Mouse (Mus musculus): ENCODE measurements around the gene Pnpla1. TPM values are rescaled to one million over a fixed set of nuclear protein-coding genes. Genes with fewer than 3 reads are reported as not detected.

The Pnpla1 gene
- not detected for polyA plus RNA-seq (2015; fragmentation: Illumina TruSeq; extraction: RNeasy Lipid Tissue Mini Kit (QIAGEN cat#74804); ENCODE audit: insufficient read depth, low read depth, low replicate concordance)

DNA sequence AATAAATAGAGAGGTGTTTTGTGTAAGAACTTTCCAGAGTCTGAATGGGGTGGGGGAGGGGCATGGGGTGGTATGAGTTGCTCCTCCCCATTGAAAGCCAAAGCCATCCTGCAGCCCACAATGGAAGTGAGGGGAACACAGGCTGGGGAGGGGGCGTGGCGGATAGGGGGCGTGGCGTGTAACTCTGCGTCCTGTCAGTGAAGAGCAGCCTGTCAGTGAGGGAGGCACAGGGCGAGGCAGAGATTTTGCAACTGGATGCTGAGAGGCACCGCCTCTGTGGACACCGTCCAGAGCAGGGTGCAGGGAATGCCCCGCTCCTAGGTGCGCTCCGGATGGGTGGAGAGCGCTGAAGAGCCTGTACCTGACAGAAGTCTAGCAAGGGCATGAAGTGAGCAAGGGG, at the start of gene Pnpla1:
Gene Pnpla1 (plus strand): TSS at position 207 of the 400 bp plus-strand sequence.

DNA sequence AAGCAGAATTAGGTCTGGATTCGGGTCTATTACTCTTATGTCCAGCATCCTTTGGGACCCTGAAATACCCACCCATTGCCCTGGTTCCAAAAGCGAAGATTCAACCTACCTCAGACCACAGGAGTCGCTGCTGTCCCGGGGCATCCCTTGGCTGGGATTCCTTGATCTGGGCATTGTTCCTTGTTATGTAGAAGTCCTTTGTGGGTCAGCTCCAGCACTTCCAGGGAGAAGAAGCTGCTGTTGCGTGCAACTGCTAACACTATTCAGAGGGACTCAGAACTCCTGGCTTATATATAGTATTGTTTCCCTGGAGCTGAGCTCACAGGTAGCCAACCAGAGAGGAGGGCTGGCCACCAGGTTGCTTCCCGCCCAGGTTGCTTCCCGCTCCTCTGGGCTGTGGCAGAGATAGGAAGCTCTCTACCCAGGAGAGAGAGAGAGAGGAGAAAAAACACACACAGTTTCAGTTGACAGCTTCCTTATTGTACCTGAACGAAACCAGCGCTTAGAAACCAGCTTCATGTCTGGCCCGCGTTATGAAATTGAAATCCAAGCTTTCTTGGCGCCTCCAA, 56.9 kb downstream of the Pnpla1 start, which contains the start of gene 4930539E08Rik:
Gene 4930539E08Rik (minus strand): TSS at position 265 of the 569 bp plus-strand sequence.

Other genes starting within 250 kb of the Pnpla1 start
- 28.9 TPM for gene Srpk1, start 235.7 kb upstream of the Pnpla1 start, polyA plus RNA-seq (2015; fragmentation: Illumina TruSeq; extraction: RNeasy Lipid Tissue Mini Kit (QIAGEN cat#74804); ENCODE audit: insufficient read depth, low read depth, low replicate concordance)
- not detected for gene Slc26a8, start 168.2 kb upstream of the Pnpla1 start, polyA plus RNA-seq (2015; fragmentation: Illumina TruSeq; extraction: RNeasy Lipid Tissue Mini Kit (QIAGEN cat#74804); ENCODE audit: insufficient read depth, low read depth, low replicate concordance)
- gene Mapk14, start 167.1 kb upstream of the Pnpla1 start, polyA plus RNA-seq (2015; fragmentation: Illumina TruSeq; extraction: RNeasy Lipid Tissue Mini Kit (QIAGEN cat#74804); ENCODE audit: insufficient read depth, low read depth, low replicate concordance): 17.4 TPM
- not detected for gene AC170998.1, start 132.3 kb upstream of the Pnpla1 start, polyA plus RNA-seq (2015; fragmentation: Illumina TruSeq; extraction: RNeasy Lipid Tissue Mini Kit (QIAGEN cat#74804); ENCODE audit: insufficient read depth, low read depth, low replicate concordance)
- gene Mapk13, start 89.1 kb upstream of the Pnpla1 start, polyA plus RNA-seq (2015; fragmentation: Illumina TruSeq; extraction: RNeasy Lipid Tissue Mini Kit (QIAGEN cat#74804); ENCODE audit: insufficient read depth, low read depth, low replicate concordance): 5.8 TPM
- gene Brpf3, start 57.3 kb upstream of the Pnpla1 start, polyA plus RNA-seq (2015; fragmentation: Illumina TruSeq; extraction: RNeasy Lipid Tissue Mini Kit (QIAGEN cat#74804); ENCODE audit: insufficient read depth, low read depth, low replicate concordance): 15.3 TPM
- gene 4930539E08Rik, start 56.9 kb downstream of the Pnpla1 start, polyA plus RNA-seq (2015; fragmentation: Illumina TruSeq; extraction: RNeasy Lipid Tissue Mini Kit (QIAGEN cat#74804); ENCODE audit: insufficient read depth, low read depth, low replicate concordance): not detected
- gene Pxt1, start 85.4 kb downstream of the Pnpla1 start, polyA plus RNA-seq (2015; fragmentation: Illumina TruSeq; extraction: RNeasy Lipid Tissue Mini Kit (QIAGEN cat#74804); ENCODE audit: insufficient read depth, low read depth, low replicate concordance): not detected
- gene Kctd20, start 93.5 kb downstream of the Pnpla1 start, polyA plus RNA-seq (2015; fragmentation: Illumina TruSeq; extraction: RNeasy Lipid Tissue Mini Kit (QIAGEN cat#74804); ENCODE audit: insufficient read depth, low read depth, low replicate concordance): 12.1 TPM
- 37.7 TPM for gene Stk38, start 149.6 kb downstream of the Pnpla1 start, polyA plus RNA-seq (2015; fragmentation: Illumina TruSeq; extraction: RNeasy Lipid Tissue Mini Kit (QIAGEN cat#74804); ENCODE audit: insufficient read depth, low read depth, low replicate concordance)
- gene Srsf3, start 174.2 kb downstream of the Pnpla1 start, polyA plus RNA-seq (2015; fragmentation: Illumina TruSeq; extraction: RNeasy Lipid Tissue Mini Kit (QIAGEN cat#74804); ENCODE audit: insufficient read depth, low read depth, low replicate concordance): 42.7 TPM
- 22.8 TPM for gene Cdkn1a, start 232.6 kb downstream of the Pnpla1 start, polyA plus RNA-seq (2015; fragmentation: Illumina TruSeq; extraction: RNeasy Lipid Tissue Mini Kit (QIAGEN cat#74804); ENCODE audit: insufficient read depth, low read depth, low replicate concordance)